Mouse (Mus musculus) central nervous system, embryonic 11.5 days (tissue): Measurements from ENCODE around the gene Tut7. TPM values are rescaled to one million over a fixed set of nuclear protein-coding genes. Genes with fewer than 3 reads are reported as not detected.

Experiments used
- polyA plus RNA-seq: library from polyadenylated mRNA; depleted of rRNA; stranded (reverse); fragments of >200 nt; gene quantifications from 2 replicates; pipeline ENCODE4 v1.2.3, GENCODE M21; 2012; rRNA removed

The Tut7 gene
- polyA plus RNA-seq = 41.9 and 46.2 TPM in 2 replicates

GRCm38 (mm10) chr13:59822507-59823462, at the start of gene Tut7:
TSS of gene Tut7 (minus strand) at chr13:59823147.

GRCm38 (mm10) chr13:59782145-59782544, 40.8 kb downstream of the Tut7 start, which contains the start of gene Gm49354:
TSS of gene Gm49354 (minus strand) at chr13:59782245.

GRCm38 (mm10) chr13:59769296-59770163, 53.4 kb downstream of the Tut7 start, which contains the start of gene Isca1:
TSS of gene Isca1 (minus strand) at chr13:59769810.

GRCm38 (mm10) chr13:59746711-59747110, 76.2 kb downstream of the Tut7 start, which contains the start of gene 1700014D04Rik:
TSS of gene 1700014D04Rik (minus strand) at chr13:59746752.

GRCm38 (mm10) chr13:59731652-59732051, 91.3 kb downstream of the Tut7 start, which contains the start of gene Spata31d1d:
TSS of gene Spata31d1d (minus strand) at chr13:59731752.

Other genes starting within 250 kb of the Tut7 start
- 20.9 and 23.9 TPM in 2 replicates for gene Agtpbp1, start 237.9 kb downstream of the Tut7 start, polyA plus RNA-seq
- gene Naa35, start 237.9 kb downstream of the Tut7 start, polyA plus RNA-seq = 102 and 122 TPM in 2 replicates
- gene Golm1, start 147.3 kb downstream of the Tut7 start, polyA plus RNA-seq = 71.8 and 80.5 TPM in 2 replicates
- not detected in 2 replicates for gene 4921517D22Rik, start 129.0 kb downstream of the Tut7 start, polyA plus RNA-seq
- 0.01 TPM in 1 of 2 replicates, not detected in the other for gene Spata31d1a, start 112.8 kb downstream of the Tut7 start, polyA plus RNA-seq
- 0.01 TPM in 1 of 2 replicates, not detected in the other for gene Spata31d1b, start 110.9 kb downstream of the Tut7 start, polyA plus RNA-seq
- 0.02 TPM in 2 replicates for gene Spata31d1d, start 91.4 kb downstream of the Tut7 start, polyA plus RNA-seq
- gene 1700014D04Rik, start 76.4 kb downstream of the Tut7 start, polyA plus RNA-seq = 0.09 and 0.10 TPM in 2 replicates
- 82.4 and 96.1 TPM in 2 replicates for gene Isca1, start 53.3 kb downstream of the Tut7 start, polyA plus RNA-seq
- 78.2 TPM in 1 of 2 replicates, not detected in the other for gene Gm49354, start 40.9 kb downstream of the Tut7 start, polyA plus RNA-seq